Mouse (Mus musculus): ENCODE data around the gene Ccdc78. TPM values are rescaled to one million over a fixed set of nuclear protein-coding genes. Genes with fewer than 3 reads are reported as not detected.

Gene Ccdc78
- polyA plus RNA-seq, 2 experiments: 0.10 TPM; not detected in 1

DNA sequence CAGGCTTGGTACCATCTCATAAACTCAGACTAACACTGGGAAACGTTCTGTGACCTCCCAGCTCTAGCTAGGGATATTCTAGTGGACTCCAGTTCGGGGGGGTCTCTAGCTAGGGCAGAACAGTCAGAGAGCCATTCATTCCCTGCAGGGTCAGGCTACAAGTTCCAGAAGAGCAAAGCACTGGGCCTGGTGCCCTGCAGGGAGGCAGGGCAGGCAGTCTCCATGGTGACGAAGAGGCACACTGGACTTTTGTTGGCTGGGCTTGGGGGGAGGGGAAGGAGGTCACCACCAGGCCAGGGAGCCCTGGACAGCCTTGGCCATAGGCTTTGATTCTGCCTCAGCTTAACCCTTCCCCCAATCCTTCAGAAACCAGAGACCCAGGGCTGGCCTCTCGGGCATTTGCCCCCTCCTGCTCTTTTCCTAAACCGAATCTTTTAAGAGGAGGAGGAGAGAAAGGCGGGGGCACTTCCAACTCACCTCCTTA, 9.3 kb downstream of the Ccdc78 start, which contains the start of gene AC134908.4:
Gene AC134908.4, minus strand, starts transcription at position 51 of the 484 bp plus-strand sequence.
- ATAC-seq (ENCODE audit: low FRiP score, low read depth) (no peak), DNase-seq (ENCODE audit: low spot score) (peak; percentile 32)
- no peak for TF ChIP-seq POLR2A (IDR thresholded peaks at IDR 0.05; ENCODE audit: borderline replicate concordance, extremely low read depth, insufficient read depth, insufficient read length)
- no peaks in the 10 kb centered on the region for H3K36me3 ChIP-seq (ENCODE audit: control insufficient read depth, insufficient read depth, low read length)
- peak within 1 kb of the TSS; percentile 97 for H3K4me2 ChIP-seq (replicated peaks; ENCODE audit: low read depth, low read length, severe bottlenecking)
- H3K27ac ChIP-seq (replicated peaks; ENCODE audit: low read depth, low read length): no peak within 1 kb of the TSS
- 12% methylated on average over 6 of the region's 6 CpGs for WGBS
- H3K9me3 ChIP-seq (ENCODE audit: control insufficient read depth, low read length): no peaks in the 10 kb centered on the region
- peak within 1 kb of the TSS; percentile 81 for H3K4me3 ChIP-seq (replicated peaks; ENCODE audit: low read length)
- H3K27me3 ChIP-seq (ENCODE audit: control insufficient read depth, insufficient read depth, low read length): no peaks in the 10 kb centered on the region
- H3K4me1 ChIP-seq (ENCODE audit: control insufficient read depth, insufficient read depth, low read length): peaks cover 27% of the 10 kb centered on the region
- peak within 1 kb of the TSS; percentile 70 for H3K9ac ChIP-seq (ENCODE audit: low read depth, low read length, severe bottlenecking)

- ATAC-seq (ENCODE audit: low FRiP score, low read depth): no peak
Measured at GRCm38 (mm10) chr17:25796211-25796771, 9.9 kb downstream of the Ccdc78 start.

DNA sequence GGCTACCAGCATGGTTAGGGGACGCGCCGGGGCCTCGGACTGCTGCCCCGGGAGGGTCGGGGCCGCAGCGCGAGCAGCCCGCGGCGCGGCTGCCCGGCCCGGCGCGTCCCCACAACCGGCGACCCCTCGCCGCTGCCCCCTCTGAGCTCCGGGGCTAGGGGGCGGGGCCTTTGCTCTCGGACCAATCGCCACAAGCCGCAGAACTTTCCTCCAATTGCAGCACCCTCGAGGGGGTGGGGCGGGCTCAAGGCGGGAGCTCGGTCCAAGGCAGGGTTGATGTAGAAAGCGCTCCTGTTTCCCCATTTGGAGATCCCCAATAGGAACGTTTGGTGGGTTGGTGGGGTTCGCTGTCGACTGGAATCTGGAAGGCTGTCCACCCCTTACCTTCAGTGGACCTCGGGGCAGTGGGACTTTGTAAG, 10.6 kb downstream of the Ccdc78 start, which contains the start of gene Metrn:
Gene Metrn, minus strand, starts transcription at position 186 of the 419 bp plus-strand sequence.
- TF ChIP-seq POLR2A (IDR thresholded peaks at IDR 0.05; ENCODE audit: borderline replicate concordance, extremely low read depth, insufficient read depth, insufficient read length): 0 out of 2 replicates have a peak, but pooled peaks have one; percentile 29
- Histone ChIP-seq H3K4me3 (replicated peaks; ENCODE audit: low read length) (peak within 1 kb of the TSS; percentile 81), H3K9ac (ENCODE audit: low read depth, low read length, severe bottlenecking) (peak within 1 kb of the TSS; percentile 70), H3K4me2 (replicated peaks; ENCODE audit: low read depth, low read length, severe bottlenecking) (peak within 1 kb of the TSS; percentile 97), H3K36me3 (ENCODE audit: control insufficient read depth, insufficient read depth, low read length) (no peaks in the 10 kb centered on the region), H3K27ac (replicated peaks; ENCODE audit: low read depth, low read length) (0 out of 2 replicates have a peak within 1 kb of the TSS, but pooled peaks have one; percentile 4), H3K27me3 (ENCODE audit: control insufficient read depth, insufficient read depth, low read length) (no peaks in the 10 kb centered on the region), H3K9me3 (ENCODE audit: control insufficient read depth, low read length) (no peaks in the 10 kb centered on the region), H3K4me1 (ENCODE audit: control insufficient read depth, insufficient read depth, low read length) (peaks cover 21% of the 10 kb centered on the region)
- DNase-seq (ENCODE audit: low spot score): peak; percentile 82
- under 1% methylated on average over 29 of the region's 35 CpGs for WGBS
- peak; percentile 92 for ATAC-seq (ENCODE audit: low FRiP score, low read depth)

More at GRCm38 (mm10) chr17:25796211-25796771, 9.9 kb downstream of the Ccdc78 start:
- no peak overlapping the region for H3K27ac ChIP-seq (replicated peaks; ENCODE audit: low read depth, low read length)
- H3K4me1 ChIP-seq (ENCODE audit: control insufficient read depth, insufficient read depth, low read length): peaks cover 23% of the 10 kb centered on the region
- peak overlapping the region; percentile 70 for H3K9ac ChIP-seq (ENCODE audit: low read depth, low read length, severe bottlenecking)
- no peaks in the 10 kb centered on the region for H3K27me3 ChIP-seq (ENCODE audit: control insufficient read depth, insufficient read depth, low read length)
- peak overlapping the region; percentile 97 for H3K4me2 ChIP-seq (replicated peaks; ENCODE audit: low read depth, low read length, severe bottlenecking)
- H3K9me3 ChIP-seq (ENCODE audit: control insufficient read depth, low read length): no peaks in the 10 kb centered on the region
- TF ChIP-seq POLR2A (IDR thresholded peaks at IDR 0.05; ENCODE audit: borderline replicate concordance, extremely low read depth, insufficient read depth, insufficient read length): no peak
- WGBS: under 1% methylated on average over 29 of the region's 37 CpGs
- H3K36me3 ChIP-seq (ENCODE audit: control insufficient read depth, insufficient read depth, low read length): no peaks in the 10 kb centered on the region
- no peak for DNase-seq (ENCODE audit: low spot score)
- H3K4me3 ChIP-seq (replicated peaks; ENCODE audit: low read length): peak overlapping the region; percentile 81

- Histone ChIP-seq H3K27ac (replicated peaks; ENCODE audit: low read depth, low read length) (no peak overlapping the region), H3K27me3 (ENCODE audit: control insufficient read depth, insufficient read depth, low read length) (no peaks in the 10 kb centered on the region), H3K4me3 (replicated peaks; ENCODE audit: low read length) (no peak overlapping the region), H3K4me2 (replicated peaks; ENCODE audit: low read depth, low read length, severe bottlenecking) (no peak overlapping the region), H3K36me3 (ENCODE audit: control insufficient read depth, insufficient read depth, low read length) (no peaks in the 10 kb centered on the region), H3K9ac (ENCODE audit: low read depth, low read length, severe bottlenecking) (no peak overlapping the region), H3K4me1 (ENCODE audit: control insufficient read depth, insufficient read depth, low read length) (peaks cover 8% of the 10 kb centered on the region; the same call in 1 of the 2 replicates), H3K9me3 (ENCODE audit: control insufficient read depth, low read length) (no peaks in the 10 kb centered on the region)
- WGBS: 5% methylated on average over 6 of the region's 6 CpGs
- peak; percentile 79 for DNase-seq (ENCODE audit: low spot score)
- ATAC-seq (ENCODE audit: low FRiP score, low read depth): no peak
- no peak for TF ChIP-seq POLR2A (IDR thresholded peaks at IDR 0.05; ENCODE audit: borderline replicate concordance, extremely low read depth, insufficient read depth, insufficient read length)
Measured at GRCm38 (mm10) chr17:25801029-25801428, 14.6 kb downstream of the Ccdc78 start.

DNA sequence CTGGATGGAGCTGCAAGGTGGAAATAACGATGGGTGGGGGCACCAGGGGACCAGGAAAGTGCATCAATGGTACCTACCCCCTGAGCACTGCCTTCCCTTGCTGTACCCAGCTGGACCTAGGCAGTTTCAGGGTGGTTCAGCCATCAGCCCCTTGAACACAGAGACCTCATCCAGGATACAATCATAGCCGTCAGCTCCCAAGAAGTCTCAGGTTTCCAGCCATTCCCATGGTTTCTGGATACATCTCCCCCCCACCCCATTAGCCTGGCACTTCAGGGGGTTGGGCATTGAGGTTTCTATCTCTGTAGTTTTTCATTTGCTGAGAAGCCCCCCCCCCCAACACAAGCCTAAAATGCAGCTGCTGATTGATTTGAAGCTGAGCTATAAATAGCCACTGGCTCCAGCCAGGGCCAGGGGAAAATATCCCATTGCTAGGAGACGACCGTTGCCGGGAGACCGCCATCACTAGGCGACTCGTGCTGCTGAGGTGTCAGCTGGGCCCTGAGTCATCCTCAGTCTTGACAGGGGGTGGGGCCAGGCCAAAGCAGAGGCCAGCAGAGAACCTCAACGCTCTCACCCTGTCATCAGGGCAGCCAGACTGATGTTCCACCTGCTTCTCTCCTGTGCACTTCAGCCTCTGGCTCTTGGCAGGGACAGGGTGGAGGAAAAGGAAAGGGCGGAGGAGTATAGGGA, 16.6 kb downstream of the Ccdc78 start:
- Histone ChIP-seq H3K27ac (replicated peaks; ENCODE audit: low read depth, low read length) (no peak overlapping the region), H3K4me2 (replicated peaks; ENCODE audit: low read depth, low read length, severe bottlenecking) (no peak overlapping the region), H3K4me1 (ENCODE audit: control insufficient read depth, insufficient read depth, low read length) (no peaks in the 10 kb centered on the region), H3K27me3 (ENCODE audit: control insufficient read depth, insufficient read depth, low read length) (peaks cover under 1% of the 10 kb centered on the region; the same call in 1 of the 2 replicates), H3K36me3 (ENCODE audit: control insufficient read depth, insufficient read depth, low read length) (no peaks in the 10 kb centered on the region), H3K4me3 (replicated peaks; ENCODE audit: low read length) (no peak overlapping the region), H3K9me3 (ENCODE audit: control insufficient read depth, low read length) (no peaks in the 10 kb centered on the region), H3K9ac (ENCODE audit: low read depth, low read length, severe bottlenecking) (no peak overlapping the region; the same call in 1 of the 2 replicates)
- WGBS: 11% methylated on average over 10 of the region's 10 CpGs
- ATAC-seq (ENCODE audit: low FRiP score, low read depth) (peak; percentile 58; the same call in 1 of the 2 replicates), DNase-seq (ENCODE audit: low spot score) (peak; percentile 30)
- no peak for TF ChIP-seq POLR2A (IDR thresholded peaks at IDR 0.05; ENCODE audit: borderline replicate concordance, extremely low read depth, insufficient read depth, insufficient read length)
